Mouse (Mus musculus) stomach, embryonic 15.5 days (tissue): ENCODE data around the gene Cers4. TPM values are rescaled to one million over a fixed set of nuclear protein-coding genes. Genes with fewer than 3 reads are reported as not detected.
A peak's percentile ranks its signal among the peaks of the same experiment; 100 is the strongest.

Source experiments
- ATAC-seq: fragments of 200-750 bp; cut with Nextera tagmentation; 2 replicates; pipeline ENCODE4 v1.8.0; 2017; ENCODE audit warnings: low read depth, moderate number of reproducible peaks, moderate TSS enrichment; ENCODE audit not compliant: insufficient read depth, low FRiP score
- H3K27ac ChIP-seq: fragments of 300-500 bp; sonication (generic); 2 replicates; pipeline ENCODE4 v1.5.1; 2015; ENCODE audit warnings: mild to moderate bottlenecking, inconsistent platforms
- H3K27me3 ChIP-seq: fragments of 300-500 bp; sonication (generic); replicated peaks from 2 replicates; pipeline ENCODE4 v1.6.1; 2015; ENCODE audit warnings: inconsistent platforms
- H3K36me3 ChIP-seq: fragments of 300-500 bp; sonication (generic); 2 replicates; pipeline ENCODE4 v1.6.1; 2015; ENCODE audit warnings: inconsistent platforms
- H3K4me1 ChIP-seq: fragments of 300-500 bp; sonication (generic); 2 replicates; pipeline ENCODE4 v1.6.1; 2015; ENCODE audit warnings: inconsistent platforms
- H3K4me2 ChIP-seq: fragments of 300-500 bp; sonication (generic); 2 replicates; pipeline ENCODE4 v1.6.1; 2015; ENCODE audit warnings: mild to moderate bottlenecking, inconsistent platforms
- H3K4me3 ChIP-seq: fragments of 300-500 bp; sonication (generic); replicated peaks from 2 replicates; pipeline ENCODE4 v1.5.1; 2015; ENCODE audit warnings: inconsistent platforms
- H3K9ac ChIP-seq: fragments of 300-500 bp; sonication (generic); 2 replicates; pipeline ENCODE4 v1.6.1; 2015; ENCODE audit warnings: inconsistent platforms
- H3K9me3 ChIP-seq: fragments of 300-500 bp; sonication (generic); 2 replicates; pipeline ENCODE4 v1.6.1; 2016; ENCODE audit warnings: inconsistent platforms
- WGBS: fragments of 180-500 bp; shearing (Covaris S2); methylation state at CpG from one replicate; pipeline ENCODE4 v1.1.7; 2015; 5-methylcytosine and 5-hydroxymethylcytosine counted together
- polyA plus RNA-seq: library from polyadenylated mRNA; unstranded; fragments of >200 nt; fragmentation: Nextera tagmentation; extraction: Ambion mirVana; gene quantifications from 2 replicates; pipeline ENCODE4 v1.2.1, GENCODE M21; 2015

Gene Cers4
- polyA plus RNA-seq, 1 experiment from 2014 or later = 28.7 TPM

- H3K27me3 ChIP-seq = no peaks in the 10 kb centered on the region
- no peak overlapping the region for H3K4me3 ChIP-seq
- no peaks in the 10 kb centered on the region for H3K9me3 ChIP-seq
- WGBS = 82% methylated on average over 1 of the region's 1 CpGs
- H3K4me2 ChIP-seq = no peak overlapping the region
- H3K27ac ChIP-seq = peak overlapping the region; percentile 11; the same call in 1 of the 2 replicates
- no peak for ATAC-seq
- H3K9ac ChIP-seq = no peak overlapping the region
- peaks cover under 1% of the 10 kb centered on the region for H3K4me1 ChIP-seq
- H3K36me3 ChIP-seq = no peaks in the 10 kb centered on the region
Measured at GRCm38 (mm10) chr8:4505364-4505763, 12.5 kb downstream of the Cers4 start.

- WGBS = 72% methylated on average over 5 of the region's 5 CpGs
- Histone ChIP-seq H3K27me3 (no peaks in the 10 kb centered on the region), H3K4me1 (peaks cover 22% of the 10 kb centered on the region), H3K9ac (no peak overlapping the region), H3K4me2 (no peak overlapping the region), H3K27ac (no peak overlapping the region), H3K36me3 (no peaks in the 10 kb centered on the region), H3K4me3 (no peak overlapping the region), H3K9me3 (no peaks in the 10 kb centered on the region)
- ATAC-seq = no peak
Measured at GRCm38 (mm10) chr8:4507527-4507926, 14.7 kb downstream of the Cers4 start.

GRCm38 (mm10) chr8:4510824-4511223 is 18.0 kb downstream of the Cers4 start:
- no peak for ATAC-seq

DNA sequence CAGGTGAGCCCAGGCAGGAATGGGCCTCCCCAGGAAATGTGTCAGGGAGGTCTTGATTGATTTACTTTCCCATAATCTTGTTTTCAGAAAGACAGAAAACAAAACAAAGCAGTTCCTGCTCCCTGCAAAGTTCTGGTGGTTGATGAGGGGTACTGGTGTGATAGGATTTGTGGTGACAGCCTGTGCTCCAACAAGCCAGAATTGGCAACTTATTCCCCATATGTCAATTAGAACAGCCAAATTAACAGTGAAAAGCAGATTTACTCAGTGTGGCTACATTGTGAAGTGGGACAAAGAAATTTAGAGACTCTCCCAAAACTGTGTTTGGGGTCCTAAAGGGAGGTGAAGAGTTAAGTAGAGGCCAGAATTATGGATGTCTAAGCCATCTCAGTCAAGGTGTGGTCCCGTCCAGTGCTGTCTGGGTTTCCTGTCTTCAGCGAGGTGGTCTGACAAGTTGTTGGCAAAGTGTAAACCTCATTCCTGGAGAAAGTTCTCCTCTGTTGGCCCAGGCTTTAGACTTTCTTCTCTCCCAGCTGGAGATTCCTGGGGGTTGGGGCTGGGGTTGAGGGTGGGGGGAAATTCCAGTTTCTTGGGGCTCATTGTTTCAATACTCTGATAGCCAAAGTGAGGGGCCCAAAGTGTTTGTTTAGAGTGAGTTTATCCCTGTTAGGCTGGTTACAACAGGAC is 18.7 kb downstream of the Cers4 start:
- Histone ChIP-seq H3K4me3 (no peak overlapping the region), H3K4me1 (peaks cover 26% of the 10 kb centered on the region), H3K4me2 (peak overlapping the region; percentile 35), H3K9me3 (no peaks in the 10 kb centered on the region), H3K36me3 (no peaks in the 10 kb centered on the region), H3K27ac (peak overlapping the region; percentile 91), H3K27me3 (no peaks in the 10 kb centered on the region), H3K9ac (no peak overlapping the region)
- ATAC-seq = peak; percentile 57
- 17% methylated on average over 2 of the region's 2 CpGs for WGBS

More at GRCm38 (mm10) chr8:4510824-4511223, 18.0 kb downstream of the Cers4 start:
- Histone ChIP-seq H3K4me2 (no peak overlapping the region), H3K9me3 (no peaks in the 10 kb centered on the region), H3K4me3 (no peak overlapping the region), H3K27ac (peak overlapping the region; percentile 91), H3K4me1 (peaks cover 26% of the 10 kb centered on the region), H3K27me3 (no peaks in the 10 kb centered on the region), H3K9ac (no peak overlapping the region), H3K36me3 (no peaks in the 10 kb centered on the region)
- WGBS = 76% methylated on average over 4 of the region's 4 CpGs

DNA sequence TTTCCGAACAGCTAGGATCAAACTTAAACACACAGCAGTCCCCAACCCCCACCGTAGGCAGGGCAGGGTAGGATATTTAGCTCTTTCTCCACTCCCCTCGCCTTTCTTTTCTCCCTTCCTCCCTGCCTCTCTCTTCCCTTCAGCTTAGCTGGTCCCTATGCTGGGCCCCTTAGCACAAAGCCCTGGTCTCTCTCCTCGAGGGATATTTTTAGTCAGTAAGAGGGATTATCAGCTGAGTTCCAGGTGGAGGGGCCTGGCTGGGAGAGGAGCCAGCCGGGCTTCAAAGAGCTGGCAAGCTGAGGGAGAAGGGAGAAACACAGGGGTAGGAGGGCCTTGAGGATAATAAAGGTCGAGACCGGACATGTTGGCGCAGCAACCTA is 19.3 kb downstream of the Cers4 start:
- Histone ChIP-seq H3K4me3 (no peak overlapping the region), H3K9me3 (no peaks in the 10 kb centered on the region), H3K4me2 (peak overlapping the region; percentile 35; the same call in 1 of the 2 replicates), H3K27me3 (no peaks in the 10 kb centered on the region), H3K36me3 (no peaks in the 10 kb centered on the region), H3K9ac (no peak overlapping the region), H3K4me1 (peaks cover 26% of the 10 kb centered on the region), H3K27ac (peak overlapping the region; percentile 91)
- ATAC-seq = peak; percentile 84
- WGBS = 14% methylated on average over 8 of the region's 8 CpGs

GRCm38 (mm10) chr8:4516162-4516561 is 23.3 kb downstream of the Cers4 start:
- 71% methylated on average over 2 of the region's 2 CpGs for WGBS
- Histone ChIP-seq H3K4me3 (no peak overlapping the region), H3K36me3 (peaks cover 12% of the 10 kb centered on the region; the same call in 1 of the 2 replicates), H3K4me2 (no peak overlapping the region), H3K4me1 (peaks cover 18% of the 10 kb centered on the region), H3K9ac (no peak overlapping the region), H3K27ac (no peak overlapping the region), H3K27me3 (no peaks in the 10 kb centered on the region), H3K9me3 (no peaks in the 10 kb centered on the region)
- ATAC-seq = no peak

DNA sequence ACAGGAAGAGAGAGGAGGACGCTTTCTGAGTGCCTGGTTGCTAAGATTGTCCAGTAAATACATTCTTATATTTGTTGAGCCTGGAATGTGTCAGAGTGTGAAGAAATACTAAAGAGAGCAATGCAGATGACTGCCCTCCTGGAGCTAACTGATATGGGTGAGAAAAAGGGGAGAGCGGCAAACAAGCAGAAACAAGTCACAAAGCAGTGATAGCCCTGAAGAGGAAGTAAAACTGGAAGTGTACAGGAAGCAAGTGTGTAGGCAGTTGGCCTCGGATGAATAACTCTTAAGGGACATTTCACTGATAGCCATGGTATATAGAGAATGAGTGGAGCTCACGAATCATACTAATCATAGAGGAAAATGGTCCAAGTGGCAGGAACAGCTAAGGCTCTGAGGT is 28.6 kb downstream of the Cers4 start:
- 78% methylated on average over 4 of the region's 4 CpGs for WGBS
- no peak overlapping the region for H3K4me3 ChIP-seq
- ATAC-seq = no peak
- H3K4me1 ChIP-seq = no peaks in the 10 kb centered on the region
- H3K27ac ChIP-seq = no peak overlapping the region
- H3K27me3 ChIP-seq = no peaks in the 10 kb centered on the region
- H3K9me3 ChIP-seq = no peaks in the 10 kb centered on the region
- H3K4me2 ChIP-seq = no peak overlapping the region
- peaks cover 20% of the 10 kb centered on the region for H3K36me3 ChIP-seq
- H3K9ac ChIP-seq = no peak overlapping the region

DNA sequence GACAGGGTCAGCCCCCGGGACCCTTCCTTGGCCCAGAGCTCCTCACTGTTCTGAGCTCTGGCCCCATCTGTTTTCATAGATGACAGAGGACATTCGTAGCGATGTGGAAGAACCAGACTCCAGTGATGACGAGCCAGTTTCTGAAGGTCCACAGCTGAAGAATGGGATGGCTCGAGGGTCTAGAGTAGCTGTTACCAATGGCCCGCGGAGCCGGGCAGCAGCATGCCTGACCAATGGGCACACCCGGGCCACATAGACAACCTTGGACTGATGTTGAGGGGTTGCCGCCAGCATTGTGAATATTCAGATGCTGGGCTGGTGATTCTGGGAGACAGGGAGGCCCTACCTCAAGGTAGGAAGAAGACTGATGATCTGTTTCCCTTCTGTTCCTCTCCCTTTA is 30.7 kb downstream of the Cers4 start:
- Histone ChIP-seq H3K9ac (no peak overlapping the region), H3K27me3 (no peaks in the 10 kb centered on the region), H3K27ac (no peak overlapping the region), H3K4me3 (no peak overlapping the region), H3K4me2 (no peak overlapping the region), H3K36me3 (peaks cover 15% of the 10 kb centered on the region), H3K4me1 (no peaks in the 10 kb centered on the region), H3K9me3 (no peaks in the 10 kb centered on the region)
- whole genome bisulfite sequencing = 90% methylated on average over 10 of the region's 10 CpGs
- no peak for ATAC-seq

Other genes with a start within 250 kb of the Cers4 start
- 5.5 and 5.9 TPM in 2 replicates for gene Tgfbr3l, start 244.8 kb upstream of the Cers4 start, polyA plus RNA-seq
- 50.8 and 51.6 TPM in 2 replicates for gene Snapc2, start 239.9 kb upstream of the Cers4 start, polyA plus RNA-seq
- gene Ctxn1, start 233.8 kb upstream of the Cers4 start, polyA plus RNA-seq = 80.2 and 83.6 TPM in 2 replicates
- gene Timm44, start 217.1 kb upstream of the Cers4 start, polyA plus RNA-seq = 59.1 and 59.5 TPM in 2 replicates
- 22.7 and 29.9 TPM in 2 replicates for gene Ccl25, start 167.8 kb upstream of the Cers4 start, polyA plus RNA-seq
- gene Elavl1, start 167.6 kb upstream of the Cers4 start, polyA plus RNA-seq = 215 and 219 TPM in 2 replicates
- 12.5 and 14.9 TPM in 2 replicates for gene Zfp958, start 120.1 kb downstream of the Cers4 start, polyA plus RNA-seq